Mouse (Mus musculus) central nervous system, embryonic 14 days (tissue): ENCODE results near the gene Gm11733. TPM values are rescaled to one million over a fixed set of nuclear protein-coding genes. Genes with fewer than 3 reads are reported as not detected.

ENCODE experiments used
- polyA plus RNA-seq: library from polyadenylated mRNA; depleted of rRNA; stranded (reverse); fragments of >200 nt; gene quantifications from 2 replicates; pipeline ENCODE4 v1.2.3, GENCODE M21; 2012; rRNA removed

The Gm11733 gene
- 0.08 and 0.10 TPM in 2 replicates for polyA plus RNA-seq

GRCm38 (mm10) chr11:117484198-117484597 lies at the start of gene Gm11733:
Gene Gm11733 (plus strand): TSS chr11:117484368.

Other genes starting within 250 kb of the Gm11733 start
- gene Tnrc6c, start 169.9 kb downstream of the Gm11733 start, polyA plus RNA-seq = 57.5 and 59.9 TPM in 2 replicates